Mouse (Mus musculus) forebrain, postnatal 0 days (tissue): Measurements from ENCODE around the gene Fmo5. TPM values are rescaled to one million over a fixed set of nuclear protein-coding genes. Genes with fewer than 3 reads are reported as not detected.

ENCODE experiments used
- ATAC-seq: fragments of 200-750 bp; cut with Nextera tagmentation; 2 replicates; pipeline ENCODE4 v1.8.0; 2017; ENCODE audit warnings: mild to moderate bottlenecking, moderate library complexity
- DNase-seq: peaks from one replicate; pipeline ENCODE4 v3.0.0-alpha.2; 2015
- H3K27ac ChIP-seq: fragments of 300-500 bp; sonication (generic); 2 replicates; pipeline ENCODE4 v1.5.1; 2014; ENCODE audit warnings: low read depth, mild to moderate bottlenecking, antibody characterized with exemption, low read length, moderate library complexity, mixed read lengths
- H3K27me3 ChIP-seq: fragments of 300-500 bp; sonication (generic); 2 replicates; pipeline ENCODE4 v1.6.1; 2014; ENCODE audit warnings: mild to moderate bottlenecking, low read length, mixed read lengths; ENCODE audit not compliant: insufficient read depth
- H3K36me3 ChIP-seq: fragments of 300-500 bp; sonication (generic); 2 replicates; pipeline ENCODE4 v1.6.1; 2014; ENCODE audit warnings: mild to moderate bottlenecking, moderate library complexity; ENCODE audit not compliant: insufficient read depth
- H3K4me1 ChIP-seq: fragments of 300-500 bp; sonication (generic); 2 replicates; pipeline ENCODE4 v1.6.1; 2014; ENCODE audit warnings: antibody characterized with exemption; ENCODE audit not compliant: insufficient read depth
- H3K4me2 ChIP-seq: fragments of 300-500 bp; sonication (generic); 2 replicates; pipeline ENCODE4 v1.6.1; 2014; ENCODE audit warnings: low read depth, mild to moderate bottlenecking, moderate library complexity
- H3K4me3 ChIP-seq: fragments of 300-500 bp; sonication (generic); 2 replicates; pipeline ENCODE4 v1.5.1; 2014; ENCODE audit warnings: low read depth, low read length, mixed read lengths
- H3K9ac ChIP-seq: fragments of 300-500 bp; sonication (generic); 2 replicates; pipeline ENCODE4 v1.6.1; 2014; ENCODE audit warnings: mild to moderate bottlenecking
- H3K9me3 ChIP-seq: fragments of 300-500 bp; sonication (generic); 2 replicates; pipeline ENCODE4 v1.6.1; 2016; ENCODE audit warnings: low read length
- CTCF ChIP-seq: sonication (generic); IDR thresholded peaks from 2 replicates; pipeline ENCODE4 v1.5.1; 2016; ENCODE audit warnings: antibody characterized with exemption, control low read depth, low read depth
- WGBS: fragments of 180-500 bp; shearing (Covaris S2); extraction: QIAGEN DNeasy Blood & Tissue Kit; methylation state at CpG from one replicate; pipeline ENCODE4 v1.1.7; 2014; 5-methylcytosine and 5-hydroxymethylcytosine counted together
- polyA plus RNA-seq: library from polyadenylated mRNA; unstranded; fragments of >200 nt; fragmentation: Nextera tagmentation; extraction: Ambion mirVana; gene quantifications from 2 replicates; pipeline ENCODE4 v1.2.1, GENCODE M21; 2015
- total RNA-seq: library from RNA; depleted of rRNA; stranded (reverse); fragments of >200 nt; gene quantifications from 2 replicates; pipeline ENCODE4 v1.2.3, GENCODE M21; 2014

The Fmo5 gene
- total and polyA plus RNA-seq, 2 experiments from 2014 or later = 0.76 to 1.2 TPM

GRCm38 (mm10) chr3:97689289-97689688 is 60.7 kb downstream of the Fmo5 start:
- no peak for TF ChIP-seq CTCF
- H3K27ac ChIP-seq = no peak overlapping the region
- 83% methylated on average over 2 of the region's 2 CpGs for WGBS
- no peaks in the 10 kb centered on the region for H3K4me1 ChIP-seq
- no peak for DNase-seq
- no peaks in the 10 kb centered on the region for H3K9me3 ChIP-seq
- H3K4me2 ChIP-seq = no peak overlapping the region
- H3K27me3 ChIP-seq = no peaks in the 10 kb centered on the region
- H3K9ac ChIP-seq = no peak overlapping the region
- H3K4me3 ChIP-seq = no peak overlapping the region
- ATAC-seq = no peak
- peaks cover 35% of the 10 kb centered on the region for H3K36me3 ChIP-seq

DNA sequence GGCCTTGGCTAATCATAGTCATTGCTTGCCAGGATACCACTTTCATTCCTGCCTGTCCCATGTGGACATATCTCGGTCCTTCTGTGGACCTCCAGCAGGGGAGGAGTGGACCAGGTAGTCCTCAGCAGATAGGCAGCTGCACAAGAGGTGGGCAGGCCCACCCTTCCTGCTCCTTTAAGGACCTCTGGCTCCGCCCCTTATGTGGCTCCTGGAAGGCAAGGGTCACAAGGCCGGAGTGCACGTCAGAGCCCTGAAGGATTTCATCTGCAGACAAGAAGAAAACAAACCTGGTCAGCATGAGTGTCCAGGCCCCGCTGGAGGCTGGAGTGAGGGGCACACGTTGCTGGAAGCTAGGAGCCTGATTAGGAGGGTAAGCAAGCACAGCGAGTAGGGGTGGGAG is 62.0 kb downstream of the Fmo5 start:
- 67% methylated on average over 7 of the region's 7 CpGs for WGBS
- H3K9ac ChIP-seq = no peak overlapping the region
- no peaks in the 10 kb centered on the region for H3K27me3 ChIP-seq
- no peak overlapping the region for H3K27ac ChIP-seq
- no peak for TF ChIP-seq CTCF
- no peaks in the 10 kb centered on the region for H3K9me3 ChIP-seq
- H3K4me1 ChIP-seq = no peaks in the 10 kb centered on the region
- H3K36me3 ChIP-seq = peaks cover 44% of the 10 kb centered on the region
- DNase-seq (no peak), ATAC-seq (no peak)
- H3K4me2 ChIP-seq = no peak overlapping the region
- no peak overlapping the region for H3K4me3 ChIP-seq

- DNase-seq (peak; percentile 7), ATAC-seq (peak; percentile 46; the same call in 1 of the 2 replicates)
- no peak overlapping the region for H3K9ac ChIP-seq
- H3K27ac ChIP-seq = no peak overlapping the region
- WGBS = 41% methylated on average over 12 of the region's 12 CpGs
- H3K27me3 ChIP-seq = no peaks in the 10 kb centered on the region
- H3K9me3 ChIP-seq = no peaks in the 10 kb centered on the region
- no peak overlapping the region for H3K4me2 ChIP-seq
- H3K4me3 ChIP-seq = no peak overlapping the region
- H3K4me1 ChIP-seq = no peaks in the 10 kb centered on the region
- TF ChIP-seq CTCF = no peak
- peaks cover 51% of the 10 kb centered on the region for H3K36me3 ChIP-seq
These were observed 62.9 kb downstream of the Fmo5 start for GRCm38 (mm10) chr3:97691443-97692017.

DNA sequence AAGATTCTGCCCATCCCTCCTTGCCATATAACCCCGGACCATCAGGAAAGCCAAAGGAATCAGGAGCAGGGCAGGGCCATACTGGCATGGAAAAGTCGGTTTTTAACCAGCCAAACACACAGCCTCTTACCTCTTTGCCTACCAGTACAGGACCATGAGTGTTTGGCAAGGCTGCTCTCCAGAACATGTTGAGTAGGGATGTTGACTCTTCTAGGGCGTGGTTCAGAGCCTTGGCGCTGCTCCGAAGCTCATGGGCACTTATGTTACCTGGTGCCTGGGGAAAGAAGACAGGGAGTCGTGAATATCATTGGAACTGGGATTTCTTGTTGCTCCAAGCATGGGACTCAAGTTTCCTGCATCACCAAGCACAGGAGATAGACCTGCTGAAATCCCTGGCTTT is 65.2 kb downstream of the Fmo5 start:
- 84% methylated on average over 6 of the region's 6 CpGs for WGBS
- Histone ChIP-seq H3K27ac (no peak overlapping the region), H3K36me3 (peaks cover 63% of the 10 kb centered on the region)

DNA sequence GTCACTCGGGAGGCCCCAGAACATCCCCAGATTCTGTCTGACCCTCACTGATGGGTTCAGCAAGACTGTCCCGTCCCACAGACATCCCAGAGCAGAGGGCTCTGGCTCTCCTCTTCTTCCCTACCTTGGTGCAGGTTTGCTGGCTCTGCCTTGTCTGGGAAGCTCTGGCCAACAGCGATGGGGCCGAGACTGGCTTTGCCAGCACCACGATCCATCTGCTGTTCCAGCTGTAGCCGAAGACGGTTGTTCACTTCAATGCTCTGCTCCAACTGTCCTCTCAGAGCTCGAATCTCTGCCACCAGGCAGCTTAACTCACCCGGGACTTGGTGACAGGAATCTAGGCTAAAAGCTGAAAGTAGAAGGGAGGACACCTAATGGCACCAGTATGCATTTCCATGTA is 68.3 kb downstream of the Fmo5 start:
- Histone ChIP-seq H3K4me2 (no peak overlapping the region), H3K4me3 (no peak overlapping the region), H3K9me3 (no peaks in the 10 kb centered on the region), H3K27ac (no peak overlapping the region), H3K4me1 (no peaks in the 10 kb centered on the region), H3K9ac (no peak overlapping the region), H3K36me3 (peaks cover 63% of the 10 kb centered on the region), H3K27me3 (no peaks in the 10 kb centered on the region)
- ATAC-seq (no peak), DNase-seq (no peak)
- TF ChIP-seq CTCF = no peak
- 83% methylated on average over 9 of the region's 9 CpGs for WGBS

More for the DNA sequence above, 65.2 kb downstream of the Fmo5 start:
- H3K4me3 ChIP-seq = no peak overlapping the region
- H3K4me1 ChIP-seq = no peaks in the 10 kb centered on the region
- no peaks in the 10 kb centered on the region for H3K9me3 ChIP-seq
- DNase-seq = no peak
- TF ChIP-seq CTCF = no peak
- H3K4me2 ChIP-seq = no peak overlapping the region
- H3K27me3 ChIP-seq = no peaks in the 10 kb centered on the region
- ATAC-seq = no peak
- no peak overlapping the region for H3K9ac ChIP-seq

DNA sequence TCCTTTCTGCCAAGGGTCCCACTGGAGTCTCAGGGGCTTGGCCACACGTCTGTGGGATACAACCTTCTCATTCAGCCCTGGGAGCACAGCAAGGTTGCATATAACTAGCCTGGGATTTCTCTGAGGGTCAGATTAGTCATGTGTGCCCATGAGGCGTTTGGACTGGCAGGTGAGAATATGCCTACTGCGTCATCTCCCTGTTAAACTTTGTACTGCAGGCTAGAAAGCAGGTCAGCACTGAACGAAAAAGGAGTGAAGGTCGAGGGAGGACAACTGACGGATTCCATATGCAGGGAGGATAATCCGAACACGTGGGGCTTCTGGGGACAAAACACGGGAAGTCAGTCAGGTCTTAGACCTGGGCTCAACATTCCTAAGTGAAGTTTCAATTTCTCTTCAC is 68.7 kb downstream of the Fmo5 start:
- Histone ChIP-seq H3K9ac (no peak overlapping the region), H3K4me1 (no peaks in the 10 kb centered on the region), H3K4me3 (no peak overlapping the region), H3K9me3 (no peaks in the 10 kb centered on the region), H3K4me2 (no peak overlapping the region), H3K36me3 (peaks cover 65% of the 10 kb centered on the region), H3K27me3 (no peaks in the 10 kb centered on the region), H3K27ac (no peak overlapping the region)
- no peak for ATAC-seq
- DNase-seq = no peak
- TF ChIP-seq CTCF = no peak
- WGBS = 81% methylated on average over 9 of the region's 9 CpGs

DNA sequence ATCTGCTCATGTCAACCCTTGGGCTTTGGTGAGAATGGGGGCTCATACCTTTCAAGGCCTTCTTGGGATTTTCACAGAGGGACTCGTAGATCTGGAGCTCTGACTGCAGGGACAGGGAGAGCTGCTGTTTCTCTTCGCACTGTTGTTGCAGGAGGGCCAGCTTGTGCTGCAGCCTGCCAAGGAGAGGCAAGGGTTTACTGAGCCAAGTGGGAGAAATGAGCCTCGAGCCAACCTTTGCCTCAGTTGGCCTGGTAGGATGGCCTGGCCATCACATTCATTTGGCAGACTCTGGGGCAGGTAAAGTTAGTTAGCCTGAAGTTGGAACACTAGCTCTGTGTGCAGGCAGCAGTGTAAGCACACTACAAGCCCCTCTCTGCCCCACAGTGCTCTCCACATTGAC is 70.5 kb downstream of the Fmo5 start:
- TF ChIP-seq CTCF = no peak
- Histone ChIP-seq H3K4me2 (no peak overlapping the region), H3K9ac (no peak overlapping the region), H3K27ac (no peak overlapping the region), H3K27me3 (no peaks in the 10 kb centered on the region), H3K4me3 (no peak overlapping the region), H3K36me3 (peaks cover 59% of the 10 kb centered on the region), H3K4me1 (no peaks in the 10 kb centered on the region), H3K9me3 (no peaks in the 10 kb centered on the region)
- DNase-seq (no peak), ATAC-seq (no peak)
- WGBS = 73% methylated on average over 3 of the region's 3 CpGs
